Mouse (Mus musculus) retina, embryonic 14.5 days (tissue): ENCODE results near the gene Lag3.
A peak's percentile ranks its signal among the peaks of the same experiment; 100 is the strongest.
"Not testable (repeated sequence)": the region's sequence is repeated elsewhere in the genome, so short reads cannot be mapped to it uniquely, and the experiment has no call there.

Experiments used
- DNase-seq: peaks from one replicate; pipeline ENCODE4 v3.0.0-alpha.2; 2015; ENCODE audit warnings: low spot score

Lag3 gene

GRCm38 (mm10) chr6:124900056-124900800 lies 11.3 kb downstream of the Lag3 start:
- peak; percentile 45 for DNase-seq

DNA sequence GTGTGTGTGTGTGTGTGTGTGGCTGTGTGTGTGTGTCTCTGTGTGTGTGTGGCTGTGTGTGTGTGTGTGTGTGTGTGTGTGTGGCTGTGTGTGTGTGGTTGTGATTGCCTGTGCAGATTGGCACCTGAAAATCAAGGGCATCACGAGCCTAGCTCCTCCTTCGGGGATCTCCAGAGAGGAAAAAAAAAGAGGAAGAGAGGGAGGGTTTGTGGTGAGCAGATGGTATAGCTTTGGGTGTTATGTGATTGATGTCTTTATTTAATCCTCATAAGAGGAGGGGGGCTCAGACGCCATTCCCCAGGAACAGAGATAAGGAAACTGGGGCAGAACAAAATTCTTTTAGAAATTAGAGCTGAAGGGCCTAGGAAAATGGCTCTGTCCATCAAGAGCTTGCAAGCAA lies 13.1 kb downstream of the Lag3 start:
- DNase-seq, result no peak

DNA sequence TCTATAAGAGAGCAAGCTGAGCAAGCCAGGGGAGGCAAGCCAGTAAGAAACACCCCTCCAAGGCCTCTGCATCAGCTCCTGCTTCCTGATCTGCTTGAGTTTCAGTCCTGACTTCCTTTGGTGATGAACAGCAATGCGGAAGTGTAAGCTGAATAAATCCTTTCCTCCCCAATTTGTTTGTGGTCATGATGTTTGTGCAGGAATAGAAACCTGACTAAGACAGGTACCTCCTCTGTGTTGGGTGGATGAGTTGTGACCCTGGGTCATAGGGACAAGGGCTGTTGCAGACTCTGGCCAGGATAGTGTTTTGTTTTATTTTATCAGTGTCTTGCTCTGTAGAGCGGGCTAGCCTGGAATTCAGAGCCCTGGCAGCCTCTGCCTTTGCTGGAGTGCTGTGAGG lies 17.4 kb downstream of the Lag3 start:
- DNase-seq, result not testable (repeated sequence)

GRCm38 (mm10) chr6:124890997-124891396 lies 20.5 kb downstream of the Lag3 start:
- no peak for DNase-seq

GRCm38 (mm10) chr6:124888555-124889125 lies 22.9 kb downstream of the Lag3 start:
- no peak for DNase-seq

DNA sequence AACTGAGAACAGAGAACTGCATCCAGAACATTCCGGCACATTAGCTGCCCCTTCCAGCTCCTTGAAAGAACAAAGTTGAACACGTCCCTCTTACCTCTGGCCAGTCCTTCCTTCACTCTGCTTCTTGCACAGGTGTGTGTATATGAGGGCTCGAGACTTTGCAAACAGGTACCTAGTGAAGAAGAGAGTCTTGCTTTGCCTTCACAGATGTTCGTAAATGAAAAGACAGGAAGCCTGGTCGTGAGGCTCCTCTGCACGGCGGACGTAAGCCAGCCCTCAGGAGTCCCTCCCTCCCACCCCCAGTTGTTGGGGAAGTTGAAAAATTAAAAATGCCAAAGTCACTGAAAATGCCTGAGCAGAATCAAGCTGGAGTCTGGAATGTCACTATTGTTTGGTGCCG lies 23.5 kb downstream of the Lag3 start, which contains the start of gene Cd4:
Gene Cd4, minus strand, starts transcription at position 236 of the 400 bp plus-strand sequence.
- no peak for DNase-seq

DNA sequence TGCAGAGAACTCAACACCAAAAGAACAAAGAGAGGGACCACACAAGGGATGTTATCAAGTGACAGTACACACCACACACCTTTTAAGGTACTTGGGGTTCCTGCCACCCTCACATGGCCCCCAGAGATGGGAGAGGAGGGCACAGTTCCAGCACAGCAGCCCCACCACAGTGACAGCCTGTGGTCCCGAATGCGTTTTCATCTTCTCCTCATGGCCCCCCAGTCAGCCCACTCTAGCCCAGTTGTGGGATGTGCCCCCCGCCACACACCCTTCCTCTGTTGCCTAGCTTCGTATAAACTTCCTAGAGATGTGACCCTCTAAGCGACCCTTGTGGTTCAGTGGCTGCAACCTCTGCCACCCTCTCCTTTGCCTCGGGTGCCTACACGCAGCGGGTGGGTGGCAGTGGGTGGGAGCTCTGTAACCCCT lies 25.5 kb downstream of the Lag3 start:
- no peak for DNase-seq

DNA sequence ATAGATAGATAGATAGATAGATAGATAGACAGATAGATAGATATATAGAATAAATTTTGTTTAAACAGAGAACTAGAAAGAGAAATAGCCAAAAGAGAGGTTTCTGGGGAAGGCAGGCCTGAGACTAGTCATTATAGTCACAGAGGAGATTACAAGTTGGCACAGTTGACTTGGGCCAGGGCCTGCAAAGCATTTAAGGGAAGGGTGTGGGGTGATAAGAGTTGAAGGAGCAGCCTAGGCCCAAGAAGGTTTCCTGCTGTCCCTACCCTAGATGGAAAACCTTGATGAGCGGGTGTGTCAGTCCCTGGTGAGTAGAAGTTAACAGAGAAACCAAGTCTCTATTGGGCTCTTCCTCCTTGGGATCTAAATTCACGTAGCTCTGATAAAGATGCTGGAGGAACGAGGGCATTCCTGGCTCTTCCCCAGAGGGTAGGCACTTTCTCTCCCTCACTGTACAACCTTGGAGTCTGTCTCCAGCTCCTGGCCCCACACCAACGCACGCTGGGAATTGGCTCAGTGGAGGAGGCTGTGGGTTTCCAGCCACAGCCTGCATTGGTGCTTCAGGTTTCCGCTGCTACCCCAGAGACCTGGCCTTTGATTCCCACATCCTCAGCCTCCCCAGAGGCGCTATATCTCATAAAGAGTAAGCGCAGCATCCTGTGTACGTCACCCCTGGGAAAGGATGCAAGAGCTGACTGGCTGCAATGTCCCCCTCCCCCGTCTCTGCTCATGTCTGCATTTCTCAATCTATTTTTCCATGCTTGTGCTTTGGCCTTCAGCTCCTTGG lies 26.6 kb downstream of the Lag3 start:
- no peak for DNase-seq

DNA sequence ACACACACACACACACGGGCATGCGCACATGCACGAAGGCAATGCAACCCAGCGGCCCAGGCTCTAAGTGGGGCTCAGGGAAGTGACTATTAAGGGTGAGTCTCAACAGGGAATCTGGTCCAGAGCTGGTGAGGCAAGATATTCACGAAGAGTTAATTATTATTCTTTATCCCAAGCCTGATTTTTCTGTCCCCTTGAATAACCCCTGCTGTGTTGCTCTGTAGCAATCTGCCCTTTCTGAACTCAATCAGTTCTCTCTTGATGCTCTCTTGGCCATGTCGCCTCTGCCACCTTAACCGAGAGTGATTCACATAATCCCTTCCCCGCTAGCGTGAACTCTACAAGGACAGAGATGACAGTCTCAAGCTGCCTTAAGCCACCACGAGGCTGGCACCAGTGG lies 28.2 kb downstream of the Lag3 start:
- peak; percentile 20 for DNase-seq

DNA sequence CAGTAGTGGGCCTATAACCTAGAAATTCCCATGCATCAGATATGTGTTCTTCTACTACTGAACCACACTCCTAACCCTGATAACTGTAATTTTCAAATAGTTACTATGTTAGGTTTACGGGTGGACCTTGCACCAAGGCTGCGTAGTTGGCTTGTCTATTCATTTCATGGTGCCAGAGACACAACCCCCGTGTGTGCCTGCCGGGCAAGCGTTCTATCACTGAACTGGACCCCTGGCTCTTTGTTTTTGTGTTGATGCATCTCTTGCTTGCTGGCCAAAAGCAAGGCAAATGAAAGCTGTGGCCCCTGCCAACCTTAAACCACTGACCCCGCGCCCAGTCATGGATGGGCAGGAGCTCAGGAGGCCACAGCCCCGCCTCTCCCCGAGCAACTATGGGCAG lies 29.7 kb downstream of the Lag3 start:
- no peak for DNase-seq

- DNase-seq, result no peak
Observed at GRCm38 (mm10) chr6:124879390-124879789, 32.1 kb downstream of the Lag3 start.

DNA sequence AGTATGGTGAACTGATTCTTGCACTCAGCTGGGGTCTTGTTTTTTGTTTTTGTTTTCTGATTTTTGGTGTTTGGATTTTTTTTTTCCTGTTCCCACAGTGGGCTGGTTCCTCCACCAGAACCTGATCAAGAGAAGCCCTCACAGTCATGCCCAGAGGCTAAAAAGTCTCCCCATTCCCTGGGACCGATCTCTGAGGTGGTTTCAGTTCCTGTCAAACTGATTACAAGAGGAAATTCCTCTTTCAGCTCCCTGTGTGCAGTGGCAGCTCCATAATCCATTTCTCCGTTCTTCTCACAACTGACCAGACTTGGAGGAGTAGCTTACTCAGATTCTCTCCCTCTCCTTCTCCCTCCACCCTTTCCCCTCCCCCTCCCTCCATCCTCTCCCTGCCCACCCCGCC lies 37.2 kb downstream of the Lag3 start:
- no peak for DNase-seq

DNA sequence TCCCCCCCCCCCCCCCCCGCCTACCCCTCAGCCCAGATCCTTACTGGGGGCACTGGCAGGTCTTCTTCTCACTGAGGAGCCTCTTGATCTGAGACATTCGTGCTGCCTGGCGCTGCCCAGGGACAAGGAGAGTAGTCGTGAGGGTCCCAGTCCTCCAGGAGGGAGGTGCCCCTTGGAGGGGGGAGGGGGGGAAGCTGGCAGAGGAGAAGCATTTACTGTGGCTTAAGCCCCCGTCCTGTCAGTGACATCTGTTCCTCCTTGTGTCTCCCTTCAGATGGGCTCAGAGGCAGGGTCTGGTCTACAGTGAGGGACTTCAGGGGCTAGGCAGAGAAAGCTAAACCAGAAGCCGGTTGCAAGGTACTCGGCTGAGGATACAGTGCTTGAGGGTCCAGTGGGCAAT lies 44.9 kb downstream of the Lag3 start:
- DNase-seq, result no peak

- no peak for DNase-seq
Observed at GRCm38 (mm10) chr6:124865766-124866362, 45.6 kb downstream of the Lag3 start.

GRCm38 (mm10) chr6:124863658-124864298 lies 47.7 kb downstream of the Lag3 start, which contains the start of gene Gpr162:
Gpr162 (minus strand) TSS chr6:124863983.
- peak; percentile 79 for DNase-seq

DNA sequence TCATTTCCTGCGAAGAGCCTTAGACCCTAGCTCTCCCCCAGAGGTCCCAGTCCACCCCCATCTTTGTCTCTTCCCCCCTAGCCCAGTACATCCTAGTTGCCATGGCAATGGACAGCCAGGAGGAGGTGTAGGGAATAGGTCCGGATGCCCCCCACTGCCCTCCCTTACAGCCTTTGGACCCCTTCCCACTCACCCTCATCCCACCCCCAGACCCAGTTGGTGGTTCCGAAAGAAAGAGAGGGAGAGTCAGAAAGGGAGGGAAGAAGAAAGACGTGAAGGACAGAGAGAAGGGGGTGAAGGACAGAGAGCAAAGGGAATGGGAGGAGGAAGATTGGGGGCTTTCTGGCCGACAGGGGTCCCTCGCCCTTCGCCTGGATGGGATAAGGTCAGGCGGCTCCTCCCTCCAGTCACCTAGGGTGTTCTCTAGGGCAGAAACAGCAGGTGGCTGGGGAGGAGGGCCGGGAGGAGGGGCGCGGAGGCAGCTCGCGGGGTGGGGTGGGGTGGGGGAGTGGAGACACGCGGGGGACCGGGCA lies 48.3 kb downstream of the Lag3 start:
- no peak for DNase-seq

- no peak for DNase-seq
Observed at GRCm38 (mm10) chr6:124862406-124863124, 48.9 kb downstream of the Lag3 start.

DNA sequence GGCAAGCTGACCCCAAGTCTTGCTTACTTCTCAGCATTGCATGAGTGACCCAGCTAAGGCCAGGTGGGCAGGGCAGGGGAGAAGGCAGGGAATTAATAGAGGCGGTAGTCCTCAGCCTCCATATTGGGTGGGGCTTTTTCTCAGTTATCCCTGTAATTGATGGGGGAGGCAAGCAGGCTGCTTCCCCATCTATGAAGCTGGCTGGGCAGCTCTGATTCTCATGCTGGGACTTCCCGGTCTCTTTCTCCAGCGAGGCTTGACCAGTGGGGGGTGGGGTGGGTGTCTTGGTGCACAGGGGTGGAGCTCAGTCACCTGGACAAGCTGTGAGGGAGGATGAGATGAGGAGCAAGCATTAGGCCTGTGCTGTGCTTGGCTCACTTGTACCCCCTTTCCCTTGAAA lies 49.7 kb downstream of the Lag3 start:
- no peak for DNase-seq

DNA sequence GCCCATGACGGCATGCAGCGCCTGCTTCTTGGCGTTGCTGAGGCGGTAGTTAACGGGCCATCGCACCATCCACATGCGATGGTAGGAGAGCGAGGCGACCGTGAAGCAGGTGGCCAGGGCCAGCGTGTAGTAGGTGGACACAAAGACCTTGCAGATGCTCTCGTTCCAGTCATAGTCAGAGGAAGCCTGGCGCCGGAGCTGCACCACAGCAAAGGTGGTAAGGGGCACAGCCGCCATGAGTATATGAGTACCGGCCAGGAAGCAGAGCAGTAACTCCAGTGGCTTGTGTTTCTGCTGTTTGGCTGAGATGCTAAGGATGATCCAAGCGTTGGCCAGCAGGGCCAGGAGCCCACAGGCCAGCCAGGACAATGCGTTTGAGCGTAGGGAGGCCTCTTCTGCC lies 50.2 kb downstream of the Lag3 start:
- DNase-seq, result no peak

DNA sequence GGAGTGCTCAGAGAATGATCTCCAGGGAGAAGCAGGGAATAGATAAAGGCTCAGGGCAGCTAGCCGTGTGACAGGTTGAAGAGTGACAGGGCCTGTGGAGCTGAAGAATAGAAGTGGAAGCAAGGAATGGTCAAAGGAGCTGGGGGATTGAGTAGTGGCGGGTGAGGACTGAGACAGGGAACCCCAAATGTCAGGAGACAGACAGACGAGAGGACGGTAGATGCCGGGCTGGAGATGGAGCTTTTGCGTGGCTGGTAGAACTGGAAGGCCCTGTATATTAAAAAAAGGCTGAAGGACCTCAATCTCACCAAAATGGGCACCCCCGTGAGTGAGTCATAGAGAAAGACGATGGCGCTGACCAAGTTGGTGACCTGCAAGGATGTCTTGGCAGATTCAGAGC lies 51.0 kb downstream of the Lag3 start:
- no peak for DNase-seq

GRCm38 (mm10) chr6:124859725-124860124 lies 51.8 kb downstream of the Lag3 start:
- DNase-seq, result peak; percentile 94
